Mouse (Mus musculus) erythroblast, embryonic 14.5 days (primary cell): ENCODE data around the gene Nin. TPM values are rescaled to one million over a fixed set of nuclear protein-coding genes. Genes with fewer than 3 reads are reported as not detected.

ENCODE experiments used
- H3K27me3 ChIP-seq: 2 replicates; pipeline ENCODE4 v1.6.1; 2012; ENCODE audit warnings: inconsistent platforms; ENCODE audit not compliant: control insufficient read depth
- H3K36me3 ChIP-seq: 2 replicates; pipeline ENCODE4 v1.6.1; 2012; ENCODE audit warnings: mild to moderate bottlenecking, inconsistent platforms; ENCODE audit not compliant: control insufficient read depth
- H3K4me1 ChIP-seq: 2 replicates; pipeline ENCODE4 v1.6.1; 2012; ENCODE audit warnings: inconsistent platforms; ENCODE audit not compliant: control insufficient read depth
- H3K4me3 ChIP-seq: replicated peaks from 2 replicates; pipeline ENCODE3; 2012; ENCODE audit warnings: moderate library complexity, mild to moderate bottlenecking, inconsistent platforms
- H3K9me3 ChIP-seq: 2 replicates; pipeline ENCODE4 v1.6.1; 2012; ENCODE audit warnings: low read length, inconsistent platforms, mixed read lengths; ENCODE audit not compliant: control insufficient read depth
- GATA1 ChIP-seq: IDR thresholded peaks from 2 replicates; pipeline ENCODE4 v1.6.1; 2012; ENCODE audit warnings: low read length, inconsistent platforms, mixed read lengths
- TAL1 ChIP-seq: IDR thresholded peaks from 3 replicates; pipeline ENCODE4 v1.6.1; 2012; ENCODE audit warnings: low read length, inconsistent platforms, mixed read lengths
- polyA plus RNA-seq: library from polyadenylated mRNA; stranded (reverse); fragments of >175 nt; gene quantifications from 2 replicates; pipeline ENCODE4 v1.2.3, GENCODE M21; 2012

The Nin gene
- polyA plus RNA-seq, 1 experiment, result 0.04 TPM

GRCm38 (mm10) chr12:70075001-70075400 is 38.5 kb downstream of the Nin start:
- H3K9me3 ChIP-seq, result no peaks in the 10 kb centered on the region
- H3K27me3 ChIP-seq, result no peaks in the 10 kb centered on the region
- H3K4me1 ChIP-seq, result no peaks in the 10 kb centered on the region
- H3K4me3 ChIP-seq, result no peak overlapping the region
- H3K36me3 ChIP-seq, result no peaks in the 10 kb centered on the region
- TF ChIP-seq GATA1 (no peak), TAL1 (no peak)

GRCm38 (mm10) chr12:70070888-70071287 is 42.6 kb downstream of the Nin start:
- H3K4me1 ChIP-seq, result no peaks in the 10 kb centered on the region
- no peak overlapping the region for H3K4me3 ChIP-seq
- H3K9me3 ChIP-seq, result no peaks in the 10 kb centered on the region
- no peaks in the 10 kb centered on the region for H3K27me3 ChIP-seq
- TF ChIP-seq TAL1 (no peak), GATA1 (no peak)
- no peaks in the 10 kb centered on the region for H3K36me3 ChIP-seq

GRCm38 (mm10) chr12:70070306-70070705 is 43.2 kb downstream of the Nin start:
- no peaks in the 10 kb centered on the region for H3K9me3 ChIP-seq
- H3K4me1 ChIP-seq, result no peaks in the 10 kb centered on the region
- TF ChIP-seq TAL1 (no peak), GATA1 (no peak)
- H3K27me3 ChIP-seq, result no peaks in the 10 kb centered on the region
- no peak overlapping the region for H3K4me3 ChIP-seq
- H3K36me3 ChIP-seq, result no peaks in the 10 kb centered on the region

- TF ChIP-seq GATA1, result no peak
- TF ChIP-seq TAL1, result no peak
- no peaks in the 10 kb centered on the region for H3K36me3 ChIP-seq
- no peaks in the 10 kb centered on the region for H3K9me3 ChIP-seq
- H3K27me3 ChIP-seq, result no peaks in the 10 kb centered on the region
- H3K4me3 ChIP-seq, result no peak overlapping the region
- H3K4me1 ChIP-seq, result no peaks in the 10 kb centered on the region
These were observed 44.8 kb downstream of the Nin start for GRCm38 (mm10) chr12:70068647-70069257.

GRCm38 (mm10) chr12:70067849-70068248 is 45.7 kb downstream of the Nin start:
- Histone ChIP-seq H3K4me1 (no peaks in the 10 kb centered on the region), H3K4me3 (no peak overlapping the region), H3K36me3 (no peaks in the 10 kb centered on the region), H3K27me3 (no peaks in the 10 kb centered on the region), H3K9me3 (no peaks in the 10 kb centered on the region)
- TF ChIP-seq TAL1, result no peak
- no peak for TF ChIP-seq GATA1

GRCm38 (mm10) chr12:70062114-70062513 is 51.4 kb downstream of the Nin start:
- Histone ChIP-seq H3K9me3 (no peaks in the 10 kb centered on the region), H3K27me3 (no peaks in the 10 kb centered on the region), H3K36me3 (no peaks in the 10 kb centered on the region), H3K4me1 (no peaks in the 10 kb centered on the region), H3K4me3 (no peak overlapping the region)
- TF ChIP-seq TAL1 (no peak), GATA1 (no peak)

GRCm38 (mm10) chr12:70058956-70059851 is 54.3 kb downstream of the Nin start:
- Histone ChIP-seq H3K4me1 (no peaks in the 10 kb centered on the region), H3K4me3 (no peak overlapping the region), H3K27me3 (no peaks in the 10 kb centered on the region), H3K36me3 (peaks cover under 1% of the 10 kb centered on the region; the same call in 1 of the 2 replicates), H3K9me3 (no peaks in the 10 kb centered on the region)
- TF ChIP-seq GATA1 (no peak), TAL1 (no peak)

- Histone ChIP-seq H3K36me3 (peaks cover 5% of the 10 kb centered on the region), H3K27me3 (no peaks in the 10 kb centered on the region), H3K9me3 (no peaks in the 10 kb centered on the region), H3K4me1 (peaks cover 11% of the 10 kb centered on the region), H3K4me3 (no peak overlapping the region)
- TF ChIP-seq TAL1, result no peak
- TF ChIP-seq GATA1, result no peak
These were observed 62.8 kb downstream of the Nin start for GRCm38 (mm10) chr12:70050699-70051098.

GRCm38 (mm10) chr12:70048741-70049140 is 64.8 kb downstream of the Nin start:
- peaks cover 11% of the 10 kb centered on the region for H3K4me1 ChIP-seq
- no peaks in the 10 kb centered on the region for H3K27me3 ChIP-seq
- H3K4me3 ChIP-seq, result no peak overlapping the region
- peaks cover 6% of the 10 kb centered on the region for H3K36me3 ChIP-seq
- no peaks in the 10 kb centered on the region for H3K9me3 ChIP-seq
- TF ChIP-seq TAL1, result no peak
- no peak for TF ChIP-seq GATA1
